Mouse (Mus musculus) layer of hippocampus, adult 2 months (tissue): Measurements from ENCODE around the gene Inka2. TPM values are rescaled to one million over a fixed set of nuclear protein-coding genes. Genes with fewer than 3 reads are reported as not detected.
"Not testable (repeated sequence)": the region's sequence is repeated elsewhere in the genome, so short reads cannot be mapped to it uniquely, and the experiment has no call there.

Experiments used
- DNase-seq, 2 experiments: peaks; one replicate each; pipeline ENCODE4 v3.0.0; 2022; ENCODE audit warnings: low spot score in 2 of 2
- H3K27ac ChIP-seq: fragments of 200-600 bp; 2 replicates; pipeline ENCODE4 v1.8.1; 2022
- H3K4me3 ChIP-seq: fragments of 200-600 bp; 2 replicates; pipeline ENCODE4 v1.8.1; 2022; ENCODE audit warnings: mild to moderate bottlenecking
- CTCF ChIP-seq: fragments of 200-600 bp; conservative IDR thresholded peaks from 2 replicates; pipeline ENCODE4 v1.8.1; 2022; ENCODE audit warnings: antibody characterized with exemption, mild to moderate bottlenecking, moderate library complexity
- total RNA-seq, 2 experiments: library from RNA; stranded (reverse); gene quantifications; 2 replicates each; pipeline ENCODE4 v1.2.3; 2021

Gene Inka2
- total RNA-seq, 2 experiments from 2014 or later: 74.1 to 74.9 TPM

GRCm38 (mm10) chr3:105686394-105687323 is 17.7 kb upstream of the Inka2 start:
- no peak for DNase-seq
- TF ChIP-seq CTCF: no peak
- Histone ChIP-seq H3K4me3 (peak overlapping the region; percentile 78), H3K27ac (peak overlapping the region; percentile 96)

DNA sequence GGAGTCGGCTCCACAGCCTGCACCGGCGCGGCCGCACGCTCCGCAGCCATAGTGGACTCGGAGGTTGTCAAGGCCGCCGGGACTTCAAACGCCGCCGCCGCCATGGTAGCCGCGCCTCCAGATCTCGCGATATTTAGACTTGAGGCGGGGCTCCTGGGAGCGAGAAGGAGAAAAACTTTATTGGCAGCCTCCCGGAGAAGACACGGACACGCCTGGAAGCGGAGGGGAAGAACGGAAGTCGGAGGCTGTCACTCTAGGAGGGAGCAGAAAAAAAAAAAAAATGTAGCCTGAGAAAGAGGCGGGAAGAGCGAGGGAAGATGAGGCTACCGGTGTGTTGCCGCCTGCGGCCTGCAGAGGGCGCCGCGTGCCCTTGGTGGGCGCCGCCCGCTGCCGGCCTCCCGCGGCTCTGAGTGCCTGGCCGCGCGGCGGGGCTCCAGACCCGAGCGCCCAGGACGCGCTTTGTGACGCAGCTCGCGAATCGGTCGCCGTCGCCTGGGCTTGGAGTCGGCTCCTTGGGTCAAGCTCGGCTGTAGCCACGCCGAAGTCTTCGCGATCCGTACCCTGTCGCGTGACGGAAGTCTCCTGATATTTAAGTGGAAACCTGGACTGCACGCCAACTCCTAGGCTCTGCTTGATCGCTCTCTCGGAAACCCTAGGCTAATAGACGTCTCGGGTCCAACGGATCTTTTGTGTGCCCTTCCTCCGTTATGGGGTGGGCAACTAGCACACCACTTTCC is 16.9 kb upstream of the Inka2 start, which contains the start of gene Ddx20:
Gene Ddx20, minus strand, starts transcription at position 251 of the 737 bp plus-strand sequence.
- TF ChIP-seq CTCF: peak; percentile 95
- H3K4me3 ChIP-seq: peak within 1 kb of the TSS; percentile 78
- peak within 1 kb of the TSS; percentile 96 for H3K27ac ChIP-seq
- peak; percentile 87 to 97 for DNase-seq

DNA sequence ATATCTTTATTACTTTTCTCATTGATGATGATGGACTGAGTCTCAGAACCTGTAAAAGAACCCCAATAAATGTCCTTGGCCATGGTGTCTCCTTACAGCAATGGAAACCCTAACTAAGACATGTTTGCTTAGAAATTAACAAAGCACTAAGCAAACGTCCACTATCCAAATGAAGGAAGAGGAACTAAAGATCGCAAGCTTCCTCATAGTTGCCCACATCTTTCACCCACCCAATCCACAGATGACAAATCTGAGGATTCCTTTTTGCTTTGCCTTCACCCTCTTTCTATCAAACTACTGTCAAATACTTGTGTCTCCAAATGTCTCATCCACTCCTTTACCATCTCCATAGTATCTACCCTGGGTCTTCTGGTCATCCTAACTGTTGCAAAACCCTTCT is 15.9 kb upstream of the Inka2 start:
- no peak overlapping the region for H3K4me3 ChIP-seq
- no peak for DNase-seq
- H3K27ac ChIP-seq: peak overlapping the region; percentile 96; the same call in 1 of the 2 replicates
- no peak for TF ChIP-seq CTCF

DNA sequence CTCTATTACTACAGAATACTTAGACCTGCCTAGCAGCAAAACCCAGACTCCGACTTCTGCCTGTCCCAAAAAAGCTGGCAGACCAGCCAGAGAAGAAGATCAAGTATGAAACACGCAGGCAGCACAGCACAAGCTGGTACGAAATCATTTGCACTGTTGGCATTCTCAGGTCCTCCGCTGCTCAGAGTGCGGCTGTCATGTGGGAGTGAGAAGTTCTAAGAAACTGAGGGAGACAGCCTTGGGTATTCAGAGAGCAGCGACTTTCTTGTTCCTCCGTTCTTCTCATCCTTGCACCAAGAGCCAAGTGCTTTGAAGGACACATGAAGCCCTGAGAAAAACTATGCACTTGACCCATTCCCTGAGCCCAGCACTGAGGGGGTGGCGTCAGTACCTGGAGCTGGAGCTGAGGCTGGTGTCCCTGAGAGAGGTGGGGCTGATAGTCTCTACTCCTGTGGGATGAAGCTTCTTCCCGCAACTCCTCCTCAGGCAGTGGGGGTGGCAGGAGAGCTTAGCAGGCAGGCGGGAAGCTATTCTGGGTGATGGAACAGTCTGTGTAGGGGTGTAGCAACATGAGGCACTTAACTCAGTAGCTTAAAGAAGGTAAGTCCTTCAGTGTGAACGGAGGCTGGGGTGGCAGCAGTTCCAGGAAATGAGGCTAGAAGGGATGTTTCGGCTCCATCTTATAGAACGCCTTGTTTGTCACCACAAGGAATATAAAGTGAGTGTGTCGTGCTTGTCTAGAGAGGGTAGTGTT is 10.9 kb upstream of the Inka2 start:
- DNase-seq: peak; percentile 51 to 81
- no peak overlapping the region for H3K4me3 ChIP-seq
- peak overlapping the region; percentile 89 for H3K27ac ChIP-seq
- no peak for TF ChIP-seq CTCF

DNA sequence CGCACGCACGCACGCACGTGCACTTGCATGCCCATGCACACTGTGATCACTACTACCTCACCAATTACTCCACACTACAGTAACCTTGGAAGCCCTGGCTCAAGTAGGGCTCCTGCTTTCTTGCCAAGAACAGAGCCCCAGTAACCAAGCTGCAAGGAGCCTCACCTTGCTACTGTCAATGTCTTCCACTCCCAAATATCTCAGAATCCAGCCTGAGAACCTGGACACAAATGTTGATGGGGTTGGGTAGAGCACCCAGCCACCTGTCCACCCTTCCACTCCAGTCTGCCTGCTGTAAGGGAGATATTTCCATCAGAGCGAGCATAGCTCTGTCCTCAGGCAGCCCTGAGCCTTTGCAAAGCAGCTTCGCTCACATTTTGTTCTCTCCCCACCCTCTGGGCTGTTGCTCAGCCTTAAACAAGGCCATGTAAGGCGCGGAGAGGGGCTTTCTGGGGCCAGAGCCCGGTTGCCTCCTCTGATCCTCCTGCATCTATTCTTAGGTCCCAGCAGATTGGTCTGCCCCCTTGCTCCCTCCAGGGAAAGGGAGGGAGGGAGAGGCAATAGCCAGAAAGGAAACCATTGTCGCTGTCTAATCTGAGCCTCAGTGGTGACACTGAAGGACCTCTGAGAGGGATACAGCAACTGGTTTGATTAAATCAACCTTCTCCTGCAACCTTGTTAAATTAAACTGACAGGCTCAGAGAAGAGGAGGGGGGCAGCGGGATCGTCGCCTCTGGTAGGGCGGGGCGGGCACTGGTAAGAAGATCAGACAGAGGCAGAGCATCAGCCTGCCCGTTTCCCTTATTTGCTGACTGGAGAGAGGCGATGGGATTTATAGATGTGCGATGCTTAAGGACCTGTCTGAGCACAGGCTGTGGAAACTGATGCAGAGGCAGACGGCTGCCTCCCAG is 8.7 kb upstream of the Inka2 start:
- peak overlapping the region; percentile 9; the same call in 1 of the 2 replicates for H3K4me3 ChIP-seq
- H3K27ac ChIP-seq: peak overlapping the region; percentile 85
- no peak for DNase-seq
- TF ChIP-seq CTCF: no peak

DNA sequence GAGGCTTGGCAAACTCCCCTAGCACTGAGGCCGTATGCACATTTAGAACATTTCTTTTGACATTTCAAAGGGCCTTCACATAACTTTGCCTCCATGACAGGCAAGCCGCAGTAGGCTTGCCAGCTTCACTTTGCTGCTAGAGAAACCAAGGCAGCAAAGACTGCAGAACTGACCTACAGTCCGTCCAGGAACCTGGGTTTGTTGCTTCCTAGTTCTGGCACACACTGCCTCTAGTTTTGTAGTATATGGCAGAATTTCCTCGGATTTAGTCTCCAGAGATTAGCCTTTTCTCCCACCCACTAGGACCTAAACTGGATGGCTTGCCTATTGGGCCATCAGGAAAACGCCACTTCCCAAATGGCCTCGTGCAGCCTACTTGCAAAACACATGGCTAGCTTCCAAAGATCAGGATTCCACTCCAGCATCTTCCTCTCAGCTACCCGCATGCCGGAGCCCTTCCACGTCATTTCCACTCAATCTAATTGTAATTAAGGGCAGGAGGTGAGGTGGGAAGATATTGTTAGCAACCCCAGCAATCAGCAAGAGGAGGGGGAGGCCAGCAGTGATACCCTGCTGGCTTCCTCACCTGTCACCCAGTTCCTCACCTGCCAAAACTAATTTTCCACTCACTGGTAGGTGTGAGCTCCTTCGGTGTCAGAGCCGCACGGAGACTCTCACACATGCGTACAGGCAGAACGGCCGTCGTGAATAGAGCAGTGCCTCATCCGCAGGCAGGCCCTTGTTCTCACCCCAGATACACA is 7.8 kb upstream of the Inka2 start:
- peak overlapping the region; percentile 85 for H3K27ac ChIP-seq
- no peak for DNase-seq
- H3K4me3 ChIP-seq: peak overlapping the region; percentile 9; the same call in 1 of the 2 replicates
- no peak for TF ChIP-seq CTCF

DNA sequence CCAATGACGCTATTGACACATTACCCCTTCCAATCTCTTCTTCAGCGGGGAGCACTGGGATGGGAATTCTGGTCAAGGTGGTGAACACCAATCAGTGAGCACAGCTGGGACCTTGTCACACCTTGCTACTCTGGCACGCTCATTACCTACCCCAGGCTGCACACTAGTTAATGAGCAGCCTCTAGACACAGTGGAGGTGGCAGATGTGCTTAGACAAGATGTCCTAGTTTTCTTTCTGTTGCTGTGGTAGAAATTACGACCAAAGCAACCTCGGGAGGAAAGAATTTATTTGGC is 7.3 kb upstream of the Inka2 start:
- DNase-seq: no peak
- H3K27ac ChIP-seq: peak overlapping the region; percentile 85; the same call in 1 of the 2 replicates
- no peak overlapping the region for H3K4me3 ChIP-seq
- TF ChIP-seq CTCF: no peak

DNA sequence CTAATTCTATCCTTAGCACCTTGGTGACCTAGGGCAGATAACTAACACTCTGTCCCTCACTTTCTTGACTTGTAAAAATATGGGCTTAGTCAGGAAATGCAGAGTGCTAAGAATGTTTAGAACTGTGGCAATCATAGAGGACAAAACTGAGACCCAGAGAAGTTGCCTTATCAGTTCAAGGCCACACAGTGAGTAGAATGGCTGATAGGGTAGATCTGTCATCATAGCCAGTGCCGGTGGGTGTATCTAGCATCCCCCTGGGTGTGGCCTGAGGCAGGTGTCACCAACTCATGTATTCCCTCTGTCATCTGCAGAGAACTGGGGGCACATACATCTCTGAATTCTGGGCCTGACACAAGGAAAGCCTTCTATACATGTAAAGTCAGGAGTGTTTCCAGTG is 6.1 kb upstream of the Inka2 start:
- no peak overlapping the region for H3K27ac ChIP-seq
- no peak for TF ChIP-seq CTCF
- no peak for DNase-seq
- H3K4me3 ChIP-seq: no peak overlapping the region

GRCm38 (mm10) chr3:105699241-105699933 is 5.0 kb upstream of the Inka2 start:
- DNase-seq: no peak
- Histone ChIP-seq H3K27ac (no peak overlapping the region), H3K4me3 (no peak overlapping the region)
- TF ChIP-seq CTCF: no peak

DNA sequence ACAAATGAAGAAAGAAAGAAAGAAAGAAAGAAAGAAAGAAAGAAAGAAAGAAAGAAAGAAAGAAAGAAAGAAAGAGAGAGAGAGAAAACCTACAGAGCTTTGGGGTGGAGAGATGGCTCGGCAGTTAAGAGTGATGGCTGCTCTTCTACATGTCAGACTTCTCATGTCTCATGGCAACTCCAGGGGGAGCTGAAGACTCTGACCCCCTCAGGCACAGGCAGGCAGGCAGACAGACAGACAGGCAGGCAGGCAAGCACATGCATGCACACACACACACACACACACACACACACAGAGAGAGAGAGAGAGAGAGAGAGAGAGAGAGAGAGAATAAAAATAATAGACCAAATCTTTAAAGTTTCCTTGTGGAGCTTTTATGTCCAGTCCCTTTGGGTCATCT is 3.6 kb upstream of the Inka2 start:
- H3K4me3 ChIP-seq, DNase-seq, H3K27ac ChIP-seq: not testable (repeated sequence)

GRCm38 (mm10) chr3:105701399-105701798 is 3.0 kb upstream of the Inka2 start:
- no peak for TF ChIP-seq CTCF
- no peak overlapping the region for H3K27ac ChIP-seq
- no peak overlapping the region for H3K4me3 ChIP-seq
- no peak for DNase-seq
